Mouse (Mus musculus): ENCODE results near the gene Rplp2.
A peak's percentile ranks its signal among the peaks of the same experiment; 100 is the strongest.
"Not testable (repeated sequence)": the region's sequence is repeated elsewhere in the genome, so short reads cannot be mapped to it uniquely, and the experiment has no call there.

Gene Rplp2

GRCm38 (mm10) chr7:141447110-141447991 is at the start of gene Rplp2:
Rplp2 (plus strand) TSS chr7:141447370.
- peak; percentile 89 to 94 for DNase-seq

- DNase-seq, result peak in 1 of 2 experiments; percentile 48
Measured at GRCm38 (mm10) chr7:141403305-141403704, 43.9 kb upstream of the Rplp2 start.

DNA sequence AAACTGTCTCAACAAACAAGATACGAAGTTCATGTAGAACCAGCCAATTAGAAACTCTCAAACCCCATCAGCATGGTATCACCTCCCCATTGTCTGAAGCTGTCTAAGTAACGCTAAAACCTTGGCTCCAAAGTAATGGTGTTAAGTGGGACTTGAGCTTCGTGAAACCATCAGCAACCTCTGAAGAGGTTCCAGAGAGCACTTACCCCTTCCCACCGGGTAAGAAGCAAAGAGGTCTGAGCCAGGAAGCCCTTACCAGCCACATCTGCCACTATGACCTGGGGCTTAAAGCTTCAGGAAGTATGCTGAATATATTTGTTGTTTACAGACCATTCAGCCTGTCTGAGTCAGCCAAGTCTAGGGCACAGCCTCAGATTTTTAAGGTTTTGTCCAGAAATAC is 41.7 kb upstream of the Rplp2 start:
- no peak for DNase-seq

- not testable (repeated sequence) for DNase-seq
Measured at GRCm38 (mm10) chr7:141407670-141408069, 39.5 kb upstream of the Rplp2 start.

DNA sequence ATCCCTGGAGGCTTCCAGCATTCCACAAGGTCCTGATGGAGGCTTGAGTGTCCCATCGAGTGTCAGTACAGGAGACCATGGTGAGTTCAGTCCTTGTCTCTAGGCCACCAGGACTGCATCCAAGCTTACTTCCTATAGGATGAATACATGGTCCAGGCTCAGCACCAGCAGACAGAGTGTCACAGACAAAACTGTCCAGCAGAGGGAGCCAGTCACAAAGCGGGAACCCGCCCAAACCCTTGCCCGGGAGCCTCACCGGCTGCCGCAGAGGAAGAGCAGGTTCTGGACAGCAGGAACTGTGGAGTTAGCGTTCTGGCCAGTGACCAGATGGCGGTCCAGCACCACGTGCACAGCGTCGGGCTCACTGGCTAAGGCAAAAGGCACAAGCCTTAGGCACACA is 38.3 kb upstream of the Rplp2 start:
- peak; percentile 67 to 79 for DNase-seq

GRCm38 (mm10) chr7:141410631-141411030 is 36.5 kb upstream of the Rplp2 start:
- no peak for DNase-seq

GRCm38 (mm10) chr7:141411667-141412066 is 35.5 kb upstream of the Rplp2 start:
- no peak for DNase-seq

DNA sequence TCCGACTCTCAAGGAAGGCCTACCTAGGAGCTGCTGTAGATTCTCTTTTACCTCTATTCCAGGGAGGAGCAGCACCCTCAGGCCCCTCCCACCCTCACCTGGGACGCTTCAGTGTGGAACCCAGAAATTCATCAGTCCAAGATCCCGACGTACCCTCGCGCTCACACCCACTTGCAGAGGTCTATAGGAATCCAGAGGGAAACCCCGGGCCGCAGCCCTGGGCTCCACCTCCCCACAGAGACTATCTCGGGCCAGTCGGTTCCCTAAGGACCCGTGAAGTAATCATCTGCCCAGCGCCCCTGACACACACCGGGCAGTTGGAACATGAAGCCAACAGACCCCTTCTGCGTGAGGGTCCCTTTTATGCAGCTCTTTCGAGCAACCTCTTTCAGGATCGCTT is 33.8 kb upstream of the Rplp2 start:
- DNase-seq, result peak in 1 of 2 experiments; percentile 24

- DNase-seq, result peak; percentile 99
Measured at GRCm38 (mm10) chr7:141413809-141414584, 33.2 kb upstream of the Rplp2 start, which contains the start of gene Gatd1. Gatd1 (minus strand) TSS chr7:141414136.

GRCm38 (mm10) chr7:141416144-141416841 is 30.9 kb upstream of the Rplp2 start:
- no peak for DNase-seq

- DNase-seq, result no peak
Measured at GRCm38 (mm10) chr7:141417731-141418681, 29.2 kb upstream of the Rplp2 start.

DNA sequence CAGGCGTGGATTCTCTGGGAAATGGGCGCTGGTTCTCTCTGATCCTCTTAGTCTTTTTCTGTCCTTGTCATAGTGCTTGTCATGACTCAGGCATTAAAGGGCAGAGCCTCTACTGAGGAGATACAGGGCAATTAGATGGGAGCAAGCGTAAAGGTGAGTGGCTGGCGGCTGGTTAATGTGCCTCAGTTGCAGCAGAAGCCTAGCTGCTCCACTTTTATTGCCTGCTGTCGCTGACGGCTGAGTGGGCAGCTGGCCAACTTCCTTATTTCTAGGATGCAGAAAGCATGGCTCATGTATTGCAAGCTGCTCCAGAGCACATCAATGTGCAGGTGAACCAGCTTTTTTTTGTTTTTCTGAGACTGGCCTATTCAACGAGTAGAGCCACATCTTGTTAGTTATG is 28.2 kb upstream of the Rplp2 start:
- DNase-seq, result no peak

DNA sequence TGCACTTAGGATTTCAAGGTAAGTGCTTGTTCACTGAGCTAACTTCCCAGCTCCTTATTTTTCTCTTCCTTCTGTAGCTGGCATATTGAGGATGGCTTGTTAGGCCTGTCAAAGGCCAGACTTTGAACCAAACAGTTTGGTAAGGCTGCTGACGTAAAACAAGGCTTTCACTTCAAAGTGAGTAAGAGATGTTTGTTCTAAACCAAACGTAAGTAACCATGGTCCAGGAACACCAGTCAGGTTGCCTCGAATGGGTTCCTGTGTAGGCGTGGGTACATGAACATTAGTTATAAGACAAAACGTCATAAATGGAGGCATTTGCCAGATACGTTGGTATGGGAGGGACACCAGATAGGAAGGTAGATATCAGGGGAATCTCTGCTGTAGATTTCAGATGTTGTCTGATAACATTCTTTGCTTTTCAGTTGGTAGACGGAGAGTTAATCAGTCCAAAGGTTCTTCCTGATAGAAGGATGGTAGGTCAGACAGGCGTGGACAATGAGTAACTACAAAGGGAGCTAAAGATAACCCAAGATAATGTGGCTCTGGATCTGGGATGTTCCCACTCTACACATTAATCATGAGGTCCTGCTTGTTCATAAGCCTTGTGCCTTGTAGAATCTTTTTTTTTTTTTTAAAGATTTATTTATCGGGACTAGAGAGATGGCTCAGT is 27.0 kb upstream of the Rplp2 start:
- no peak for DNase-seq

GRCm38 (mm10) chr7:141423811-141424210 is 23.4 kb upstream of the Rplp2 start:
- DNase-seq, result no peak

GRCm38 (mm10) chr7:141426948-141427730 is 20.0 kb upstream of the Rplp2 start:
- no peak for DNase-seq

GRCm38 (mm10) chr7:141428701-141429100 is 18.5 kb upstream of the Rplp2 start:
- DNase-seq, result no peak

DNA sequence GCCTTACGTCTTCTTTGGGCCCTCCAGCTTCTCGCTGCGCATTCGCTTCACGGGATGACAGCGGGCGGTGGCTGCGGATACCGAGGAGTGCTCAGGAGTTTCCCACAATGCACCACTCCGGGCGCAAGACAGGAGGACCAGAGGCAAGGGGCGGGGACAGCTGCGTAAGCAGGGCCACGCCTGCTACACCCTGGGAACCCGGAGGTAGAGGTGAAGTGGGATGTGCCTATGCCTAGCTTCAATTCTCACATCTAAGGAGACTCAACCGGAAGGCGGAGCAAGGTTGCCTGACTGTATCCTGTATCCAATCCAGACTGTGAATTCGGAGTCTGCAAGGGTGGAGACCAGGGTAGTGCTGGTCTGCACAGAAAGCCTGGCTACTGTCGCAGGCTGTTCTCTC is 17.9 kb upstream of the Rplp2 start, which contains the start of gene Cend1:
Gene Cend1 (minus strand): TSS at position 182 of the 400 bp plus-strand sequence.
- no peak for DNase-seq

GRCm38 (mm10) chr7:141429840-141430584 is 17.2 kb upstream of the Rplp2 start:
- no peak for DNase-seq

GRCm38 (mm10) chr7:141430585-141431240 is 16.5 kb upstream of the Rplp2 start:
- DNase-seq, result no peak

Data from spleen, adult 18-20 months (tissue).